Mouse (Mus musculus): Measurements from ENCODE around the gene Sbf2. TPM values are rescaled to one million over a fixed set of nuclear protein-coding genes. Genes with fewer than 3 reads are reported as not detected.
A peak's percentile ranks its signal among the peaks of the same experiment; 100 is the strongest.

The Sbf2 gene
- total and polyA plus RNA-seq, 2 experiments, result 7.2 to 19.6 TPM

GRCm38 (mm10) chr7:110584159-110584558, 30.6 kb downstream of the Sbf2 start:
- Histone ChIP-seq H3K4me1 (ENCODE audit: control insufficient read depth, insufficient read depth, low read length) (no peaks in the 10 kb centered on the region; the same call in 1 of the 2 replicates), H3K36me3 (ENCODE audit: control insufficient read depth, insufficient read depth, low read length) (no peaks in the 10 kb centered on the region), H3K27me3 (ENCODE audit: control insufficient read depth, insufficient read depth, low read length) (no peaks in the 10 kb centered on the region), H3K27ac (replicated peaks; ENCODE audit: insufficient read depth, low read depth, low read length) (no peak overlapping the region), H3K4me3 (ENCODE audit: insufficient read depth, low read depth, low read length) (no peak overlapping the region), H3K79me2 (ENCODE audit: control insufficient read depth, insufficient read depth, low read length) (peaks cover 5% of the 10 kb centered on the region; the same call in 1 of the 2 replicates), H3K9ac (ENCODE audit: low read depth, low read length) (no peak overlapping the region)
- DNase-seq (ENCODE audit: extremely low read depth, low read depth, low spot score), result no peak
- TF ChIP-seq POLR2A (IDR thresholded peaks at IDR 0.05; ENCODE audit: extremely low read depth, insufficient read depth, low read length) (no peak), CTCF (IDR thresholded peaks at IDR 0.05; ENCODE audit: low read depth, low read length) (no peak)
- 88% methylated on average over 2 of the region's 2 CpGs for WGBS

GRCm38 (mm10) chr7:110583705-110584104, 31.0 kb downstream of the Sbf2 start:
- WGBS, result 93% methylated on average over 3 of the region's 3 CpGs
- Histone ChIP-seq H3K36me3 (ENCODE audit: control insufficient read depth, insufficient read depth, low read length) (no peaks in the 10 kb centered on the region), H3K4me1 (ENCODE audit: control insufficient read depth, insufficient read depth, low read length) (no peaks in the 10 kb centered on the region; the same call in 1 of the 2 replicates), H3K9ac (ENCODE audit: low read depth, low read length) (no peak overlapping the region), H3K27me3 (ENCODE audit: control insufficient read depth, insufficient read depth, low read length) (no peaks in the 10 kb centered on the region), H3K79me2 (ENCODE audit: control insufficient read depth, insufficient read depth, low read length) (peaks cover 5% of the 10 kb centered on the region; the same call in 1 of the 2 replicates), H3K4me3 (ENCODE audit: insufficient read depth, low read depth, low read length) (no peak overlapping the region), H3K27ac (replicated peaks; ENCODE audit: insufficient read depth, low read depth, low read length) (no peak overlapping the region)
- TF ChIP-seq POLR2A (IDR thresholded peaks at IDR 0.05; ENCODE audit: extremely low read depth, insufficient read depth, low read length) (no peak), CTCF (IDR thresholded peaks at IDR 0.05; ENCODE audit: low read depth, low read length) (no peak)
- DNase-seq (ENCODE audit: extremely low read depth, low read depth, low spot score), result no peak

DNA sequence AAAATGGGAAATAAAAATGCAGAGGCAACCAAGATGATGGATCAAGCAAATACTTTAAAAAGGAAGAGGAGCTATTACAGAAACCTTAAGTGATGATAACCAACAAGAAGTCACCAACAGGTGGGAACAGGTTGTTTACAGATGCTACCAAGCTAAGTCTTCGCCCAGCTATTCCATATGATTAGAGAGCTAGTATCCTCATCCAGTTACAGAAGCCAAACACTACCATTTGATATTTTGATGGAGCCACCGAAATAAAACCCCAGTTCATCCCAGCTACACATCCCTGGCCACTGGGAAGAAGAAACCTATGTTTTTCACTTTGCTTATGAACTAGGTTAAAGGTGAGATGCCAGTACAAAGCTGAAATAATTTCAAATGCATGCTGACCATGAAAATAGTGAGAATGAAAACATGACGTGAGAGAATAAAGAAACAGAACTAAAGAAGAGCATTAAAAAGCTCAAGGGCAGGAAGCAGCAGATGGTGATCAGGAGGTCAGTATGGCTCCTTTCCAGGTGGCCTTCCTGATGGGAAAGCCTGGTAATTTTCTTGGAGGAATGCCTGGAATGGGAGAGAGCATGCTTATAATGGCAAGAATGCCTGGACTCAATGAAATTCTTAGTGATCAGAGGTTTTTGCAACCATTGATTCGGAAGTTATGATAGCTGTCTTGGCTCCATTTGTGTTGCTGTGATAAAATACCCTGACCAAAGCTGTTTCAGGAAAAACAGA, 48.7 kb downstream of the Sbf2 start:
- Histone ChIP-seq H3K4me3 (ENCODE audit: insufficient read depth, low read depth, low read length) (no peak overlapping the region), H3K9ac (ENCODE audit: low read depth, low read length) (no peak overlapping the region), H3K27me3 (ENCODE audit: control insufficient read depth, insufficient read depth, low read length) (no peaks in the 10 kb centered on the region), H3K79me2 (ENCODE audit: control insufficient read depth, insufficient read depth, low read length) (peaks cover 5% of the 10 kb centered on the region; the same call in 1 of the 2 replicates), H3K4me1 (ENCODE audit: control insufficient read depth, insufficient read depth, low read length) (no peaks in the 10 kb centered on the region), H3K36me3 (ENCODE audit: control insufficient read depth, insufficient read depth, low read length) (no peaks in the 10 kb centered on the region), H3K27ac (replicated peaks; ENCODE audit: insufficient read depth, low read depth, low read length) (no peak overlapping the region)
- TF ChIP-seq POLR2A (IDR thresholded peaks at IDR 0.05; ENCODE audit: extremely low read depth, insufficient read depth, low read length) (no peak), CTCF (IDR thresholded peaks at IDR 0.05; ENCODE audit: low read depth, low read length) (no peak)
- DNase-seq (ENCODE audit: extremely low read depth, low read depth, low spot score), result peak; percentile 35
- WGBS, result 72% methylated on average over 4 of the region's 4 CpGs

- Histone ChIP-seq H3K36me3 (ENCODE audit: control insufficient read depth, insufficient read depth, low read length) (no peaks in the 10 kb centered on the region), H3K4me3 (ENCODE audit: insufficient read depth, low read depth, low read length) (no peak overlapping the region), H3K4me1 (ENCODE audit: control insufficient read depth, insufficient read depth, low read length) (no peaks in the 10 kb centered on the region), H3K27ac (replicated peaks; ENCODE audit: insufficient read depth, low read depth, low read length) (no peak overlapping the region), H3K79me2 (ENCODE audit: control insufficient read depth, insufficient read depth, low read length) (peaks cover 3% of the 10 kb centered on the region; the same call in 1 of the 2 replicates), H3K27me3 (ENCODE audit: control insufficient read depth, insufficient read depth, low read length) (no peaks in the 10 kb centered on the region), H3K9ac (ENCODE audit: low read depth, low read length) (no peak overlapping the region)
- no peak for TF ChIP-seq CTCF (IDR thresholded peaks at IDR 0.05; ENCODE audit: low read depth, low read length)
- no peak for DNase-seq (ENCODE audit: extremely low read depth, low read depth, low spot score)
- WGBS, result 98% methylated on average over 1 of the region's 1 CpGs
Observed at GRCm38 (mm10) chr7:110561647-110562046, 53.1 kb downstream of the Sbf2 start.

DNA sequence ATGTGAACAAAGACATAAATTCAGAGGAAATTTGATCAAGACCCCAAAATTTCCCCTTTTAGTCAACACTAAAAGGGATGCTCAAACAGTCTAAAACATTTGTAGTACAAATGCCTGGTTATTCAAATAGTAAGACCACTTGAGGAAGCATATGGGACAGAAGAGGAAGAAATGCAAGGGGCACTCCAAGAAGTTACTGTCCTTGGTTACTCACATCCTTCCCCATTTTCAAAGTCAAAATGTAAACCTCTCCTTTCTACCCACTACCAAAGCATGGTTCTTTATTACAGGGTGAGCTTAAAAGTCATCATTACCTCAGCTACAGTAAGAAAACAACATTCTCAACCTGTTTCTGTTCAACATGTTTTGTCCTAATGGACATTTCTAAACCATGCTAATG, 57.7 kb downstream of the Sbf2 start:
- Histone ChIP-seq H3K27me3 (ENCODE audit: control insufficient read depth, insufficient read depth, low read length) (no peaks in the 10 kb centered on the region), H3K79me2 (ENCODE audit: control insufficient read depth, insufficient read depth, low read length) (no peaks in the 10 kb centered on the region; the same call in 1 of the 2 replicates), H3K4me1 (ENCODE audit: control insufficient read depth, insufficient read depth, low read length) (no peaks in the 10 kb centered on the region; the same call in none of the 2 replicates), H3K4me3 (ENCODE audit: insufficient read depth, low read depth, low read length) (no peak overlapping the region), H3K9ac (ENCODE audit: low read depth, low read length) (no peak overlapping the region), H3K36me3 (ENCODE audit: control insufficient read depth, insufficient read depth, low read length) (no peaks in the 10 kb centered on the region), H3K27ac (replicated peaks; ENCODE audit: insufficient read depth, low read depth, low read length) (no peak overlapping the region)
- TF ChIP-seq POLR2A (IDR thresholded peaks at IDR 0.05; ENCODE audit: extremely low read depth, insufficient read depth, low read length), result no peak
- TF ChIP-seq CTCF (IDR thresholded peaks at IDR 0.05; ENCODE audit: low read depth, low read length), result no peak
- no peak for DNase-seq (ENCODE audit: extremely low read depth, low read depth, low spot score)

GRCm38 (mm10) chr7:110556221-110556620, 58.5 kb downstream of the Sbf2 start:
- Histone ChIP-seq H3K4me1 (ENCODE audit: control insufficient read depth, insufficient read depth, low read length) (no peaks in the 10 kb centered on the region; the same call in none of the 2 replicates), H3K36me3 (ENCODE audit: control insufficient read depth, insufficient read depth, low read length) (no peaks in the 10 kb centered on the region), H3K4me3 (ENCODE audit: insufficient read depth, low read depth, low read length) (no peak overlapping the region), H3K9ac (ENCODE audit: low read depth, low read length) (no peak overlapping the region), H3K27me3 (ENCODE audit: control insufficient read depth, insufficient read depth, low read length) (no peaks in the 10 kb centered on the region), H3K27ac (replicated peaks; ENCODE audit: insufficient read depth, low read depth, low read length) (no peak overlapping the region), H3K79me2 (ENCODE audit: control insufficient read depth, insufficient read depth, low read length) (no peaks in the 10 kb centered on the region; the same call in 1 of the 2 replicates)
- DNase-seq (ENCODE audit: extremely low read depth, low read depth, low spot score), result no peak
- TF ChIP-seq CTCF (IDR thresholded peaks at IDR 0.05; ENCODE audit: low read depth, low read length), result no peak
- TF ChIP-seq POLR2A (IDR thresholded peaks at IDR 0.05; ENCODE audit: extremely low read depth, insufficient read depth, low read length), result no peak

Data from liver, adult 2 months (tissue).